Mouse (Mus musculus) MEL (cell line): ENCODE results near the gene Tmem184a. TPM values are rescaled to one million over a fixed set of nuclear protein-coding genes. Genes with fewer than 3 reads are reported as not detected.

ENCODE experiments used
- DNase-seq: peaks from one replicate; pipeline ENCODE4 v3.0.0; 2011; ENCODE audit warnings: low read depth, low spot score
- H3K27ac ChIP-seq: 2 replicates; pipeline ENCODE4 v1.5.1; 2012; ENCODE audit warnings: low read depth, mild to moderate bottlenecking, control low read depth, low read length, moderate library complexity; ENCODE audit not compliant: control insufficient read depth
- H3K27me3 ChIP-seq, 2 experiments: fragments of 150-350 bp in 1 of 2; sonication (generic) in 1 of 2; 2 replicates each; pipeline ENCODE4 v1.6.1; 2012; ENCODE audit warnings: low read length in 2 of 2, mild to moderate bottlenecking in 2 of 2, improper control_type of control experiment in 1 of 2, moderate library complexity in 1 of 2; ENCODE audit not compliant: insufficient read depth in 2 of 2, control insufficient read depth in 1 of 2
- H3K36me3 ChIP-seq, 2 experiments: 2 replicates each; pipeline ENCODE4 v1.6.1; 2012 to 2014; ENCODE audit warnings: low read length in 2 of 2, improper control_type of control experiment in 1 of 2, inconsistent platforms in 1 of 2, mild to moderate bottlenecking in 1 of 2; ENCODE audit not compliant: insufficient read depth in 2 of 2, control insufficient read depth in 1 of 2
- H3K4me1 ChIP-seq, 2 experiments: fragments of 150-350 bp in 1 of 2; sonication (generic) in 1 of 2; 2 replicates each; pipeline ENCODE4 v1.6.1; 2012; ENCODE audit warnings: low read length in 2 of 2, improper control_type of control experiment in 1 of 2, mild to moderate bottlenecking in 1 of 2; ENCODE audit not compliant: insufficient read depth in 2 of 2, control insufficient read depth in 1 of 2
- H3K4me3 ChIP-seq, 2 experiments: fragments of 150-350 bp in 1 of 2; sonication (generic) in 1 of 2; 2 replicates each; pipeline ENCODE4 v1.5.1; 2012; ENCODE audit warnings: low read depth in 2 of 2, low read length in 2 of 2, mild to moderate bottlenecking in 2 of 2, moderate library complexity in 2 of 2, control low read depth in 1 of 2, improper control_type of control experiment in 1 of 2; ENCODE audit not compliant: control insufficient read depth in 1 of 2, insufficient read depth in 1 of 2
- H3K79me2 ChIP-seq: 2 replicates; pipeline ENCODE4 v1.6.1; 2012; ENCODE audit warnings: mild to moderate bottlenecking, low read length, moderate library complexity; ENCODE audit not compliant: control insufficient read depth, poor library complexity, insufficient read depth
- H3K9ac ChIP-seq: 2 replicates; pipeline ENCODE4 v1.6.1; 2012; ENCODE audit warnings: low read depth, mild to moderate bottlenecking, control low read depth, low read length, moderate library complexity; ENCODE audit not compliant: control insufficient read depth, poor library complexity, severe bottlenecking
- H3K9me3 ChIP-seq: fragments of 150-350 bp; sonication (generic); replicated peaks from 2 replicates; pipeline ENCODE4 v1.6.1; 2012; ENCODE audit warnings: mild to moderate bottlenecking, low read length, improper control_type of control experiment, moderate library complexity; ENCODE audit not compliant: insufficient read depth
- CTCF ChIP-seq, 3 experiments: IDR thresholded peaks in 2 of 3; conservative IDR thresholded peaks in 1 of 3; 2 replicates each; pipeline ENCODE4 v1.5.1; 2011 to 2012; ENCODE audit warnings: low read length in 3 of 3, low read depth in 2 of 3, mild to moderate bottlenecking in 2 of 3, improper control_type of control experiment in 1 of 3, inconsistent platforms in 1 of 3, mixed read lengths in 1 of 3, moderate library complexity in 1 of 3; ENCODE audit not compliant: control insufficient read depth in 1 of 3, insufficient read depth in 1 of 3, poor library complexity in 1 of 3, severe bottlenecking in 1 of 3
- ELF1 ChIP-seq: IDR thresholded peaks from 2 replicates; pipeline ENCODE4 v1.6.1; 2014; ENCODE audit warnings: low read depth, mild to moderate bottlenecking, inconsistent platforms, low read length, improper control_type of control experiment, moderate library complexity
- EP300 ChIP-seq, 2 experiments: IDR thresholded peaks; 2 replicates each; pipeline ENCODE4 v1.6.1; 2011; ENCODE audit warnings: improper control_type of control experiment in 2 of 2, low read length in 2 of 2, low read depth in 1 of 2, mild to moderate bottlenecking in 1 of 2
- NELFE ChIP-seq: IDR thresholded peaks from 2 replicates; pipeline ENCODE4 v1.6.1; 2011; ENCODE audit warnings: low read depth, low read length, improper control_type of control experiment
- POLR2A ChIP-seq, 2 experiments: IDR thresholded peaks; 2 replicates each; pipeline ENCODE4 v1.6.1; 2011 to 2012; ENCODE audit warnings: low read length in 2 of 2, mild to moderate bottlenecking in 2 of 2, control low read depth in 1 of 2, improper control_type of control experiment in 1 of 2, low read depth in 1 of 2, moderate library complexity in 1 of 2; ENCODE audit not compliant: control insufficient read depth in 1 of 2, insufficient read depth in 1 of 2, poor library complexity in 1 of 2
- RAD21 ChIP-seq: IDR thresholded peaks from 2 replicates; pipeline ENCODE4 v1.6.1; 2011; ENCODE audit warnings: mild to moderate bottlenecking, low read depth, low read length, improper control_type of control experiment
- TBP ChIP-seq: IDR thresholded peaks from 2 replicates; pipeline ENCODE4 v1.8.0; 2011; ENCODE audit warnings: low read depth, low read length, improper control_type of control experiment
- TCF12 ChIP-seq: IDR thresholded peaks from 2 replicates; pipeline ENCODE4 v1.6.1; 2014; ENCODE audit warnings: low read depth, mild to moderate bottlenecking, inconsistent platforms, low read length, improper control_type of control experiment, moderate library complexity
- USF2 ChIP-seq, 2 experiments: IDR thresholded peaks; 2 replicates each; pipeline ENCODE4 v1.6.1; 2011 to 2012; ENCODE audit warnings: improper control_type of control experiment in 2 of 2, low read length in 2 of 2, borderline replicate concordance in 1 of 2, inconsistent platforms in 1 of 2, low read depth in 1 of 2, mild to moderate bottlenecking in 1 of 2; ENCODE audit not compliant: insufficient read depth in 1 of 2
- ZKSCAN1 ChIP-seq: IDR thresholded peaks from 2 replicates; pipeline ENCODE4 v1.6.1; 2012; ENCODE audit warnings: low read depth, mild to moderate bottlenecking, inconsistent platforms, low read length, improper control_type of control experiment, moderate library complexity
- ZNF384 ChIP-seq: IDR thresholded peaks from 2 replicates; pipeline ENCODE4 v1.6.1; 2012; ENCODE audit warnings: low read depth, mild to moderate bottlenecking, inconsistent platforms, low read length, improper control_type of control experiment
- polyA plus RNA-seq, 2 experiments: library from polyadenylated mRNA; stranded (reverse) in 1 of 2; unstranded in 1 of 2; fragments of >175 nt in 1 of 2; fragments of >200 nt in 1 of 2; gene quantifications; 2 replicates each; pipeline versions ENCODE4 v1.2.1 to v1.2.4; 2012; ENCODE audit warnings: low replicate concordance in 2 of 2, low read depth in 1 of 2; ENCODE audit not compliant: insufficient read length in 2 of 2, insufficient read depth in 1 of 2, missing spikeins in 1 of 2
- total RNA-seq: library from RNA; depleted of rRNA; stranded (reverse); fragments of 300-350 nt; gene quantifications from 2 replicates; pipeline ENCODE4 v1.2.3, GENCODE M21; 2012

Gene Tmem184a
- total and polyA plus RNA-seq, 3 experiments: 0.10 to 0.27 TPM; not detected in 1

GRCm38 (mm10) chr5:139813963-139814381 is 5.7 kb downstream of the Tmem184a start:
- H3K36me3 ChIP-seq: peaks cover 0 to 8% of the 10 kb centered on the region in 2 experiments; a peak in 2 of 4 replicates
- H3K79me2 ChIP-seq: no peaks in the 10 kb centered on the region
- no peak overlapping the region for H3K4me3 ChIP-seq
- DNase-seq: no peak
- H3K9me3 ChIP-seq: no peaks in the 10 kb centered on the region
- no peak overlapping the region for H3K9ac ChIP-seq
- no peak for TF ChIP-seq CTCF (IDR thresholded peaks at IDR 0.05 in 2 of 3, conservative IDR thresholded peaks at IDR 0.05 in 1 of 3; ENCODE audit: control insufficient read depth in 1 of 3, insufficient read depth in 1 of 3, low read depth in 2 of 3, low read length in 3 of 3, poor library complexity in 1 of 3, severe bottlenecking in 1 of 3)
- TF ChIP-seq ZKSCAN1: no peak
- TF ChIP-seq TBP: no peak
- TF ChIP-seq ELF1: no peak
- no peak for TF ChIP-seq RAD21
- no peak for TF ChIP-seq TCF12
- TF ChIP-seq NELFE: no peak
- TF ChIP-seq ZNF384: no peak
- no peak for TF ChIP-seq USF2 (IDR thresholded peaks at IDR 0.05; ENCODE audit: borderline replicate concordance in 1 of 2, insufficient read depth in 1 of 2, low read depth in 1 of 2, low read length in 2 of 2)
- peaks cover 2 to 29% of the 10 kb centered on the region in 2 experiments; a peak in 3 of 4 replicates for H3K4me1 ChIP-seq
- H3K27ac ChIP-seq: no peak overlapping the region
- H3K27me3 ChIP-seq: no peaks in the 10 kb centered on the region

GRCm38 (mm10) chr5:139813126-139813490 is 6.6 kb downstream of the Tmem184a start:
- TF ChIP-seq EP300 (IDR thresholded peaks at IDR 0.05; ENCODE audit: low read depth in 1 of 2, low read length in 2 of 2): no peak
- Histone ChIP-seq H3K4me1 (peaks cover 2 to 24% of the 10 kb centered on the region in 2 experiments; a peak in 3 of 4 replicates), H3K27me3 (no peaks in the 10 kb centered on the region), H3K9me3 (no peaks in the 10 kb centered on the region), H3K79me2 (no peaks in the 10 kb centered on the region), H3K36me3 (peaks cover 0 to 5% of the 10 kb centered on the region in 2 experiments; a peak in 2 of 4 replicates), H3K4me3 (no peak overlapping the region), H3K27ac (no peak overlapping the region), H3K9ac (no peak overlapping the region)
- no peak for DNase-seq

GRCm38 (mm10) chr5:139812398-139813125 is 7.2 kb downstream of the Tmem184a start:
- Histone ChIP-seq H3K9ac (no peak overlapping the region), H3K4me3 (no peak overlapping the region), H3K27me3 (no peaks in the 10 kb centered on the region), H3K4me1 (peaks cover 0 to 19% of the 10 kb centered on the region in 2 experiments; a peak in 2 of 4 replicates), H3K36me3 (no peaks in the 10 kb centered on the region; a peak in 1 of 4 replicates), H3K9me3 (no peaks in the 10 kb centered on the region), H3K79me2 (no peaks in the 10 kb centered on the region), H3K27ac (no peak overlapping the region)
- DNase-seq: no peak
- TF ChIP-seq POLR2A (IDR thresholded peaks at IDR 0.05; ENCODE audit: control insufficient read depth in 1 of 2, insufficient read depth in 1 of 2, low read depth in 1 of 2, low read length in 2 of 2, poor library complexity in 1 of 2): no peak
- TF ChIP-seq ELF1: no peak
